Mouse (Mus musculus) neural tube, embryonic 15.5 days (tissue): Measurements from ENCODE around the gene Col6a6. TPM values are rescaled to one million over a fixed set of nuclear protein-coding genes. Genes with fewer than 3 reads are reported as not detected.

Experiments
- ATAC-seq: fragments of 200-750 bp; cut with Nextera tagmentation; 2 replicates; pipeline ENCODE4 v1.8.0; 2017; ENCODE audit warnings: mild to moderate bottlenecking, moderate TSS enrichment, moderate library complexity; ENCODE audit not compliant: low FRiP score
- H3K27ac ChIP-seq: fragments of 300-500 bp; sonication (generic); replicated peaks from 2 replicates; pipeline ENCODE4 v1.5.1; 2015; ENCODE audit warnings: mild to moderate bottlenecking, inconsistent platforms
- H3K27me3 ChIP-seq: fragments of 300-500 bp; sonication (generic); replicated peaks from 2 replicates; pipeline ENCODE4 v1.6.1; 2015; ENCODE audit warnings: inconsistent platforms
- H3K36me3 ChIP-seq: fragments of 300-500 bp; sonication (generic); 2 replicates; pipeline ENCODE4 v1.6.1; 2015; ENCODE audit warnings: inconsistent platforms
- H3K4me1 ChIP-seq: fragments of 300-500 bp; sonication (generic); 2 replicates; pipeline ENCODE4 v1.6.1; 2015; ENCODE audit warnings: inconsistent platforms
- H3K4me2 ChIP-seq: fragments of 300-500 bp; sonication (generic); 2 replicates; pipeline ENCODE4 v1.6.1; 2015; ENCODE audit warnings: inconsistent platforms, mild to moderate bottlenecking, moderate library complexity
- H3K4me3 ChIP-seq: fragments of 300-500 bp; sonication (generic); replicated peaks from 2 replicates; pipeline ENCODE4 v1.5.1; 2015; ENCODE audit warnings: mild to moderate bottlenecking, inconsistent platforms
- H3K9ac ChIP-seq: fragments of 300-500 bp; sonication (generic); replicated peaks from 2 replicates; pipeline ENCODE4 v1.6.1; 2015; ENCODE audit warnings: mild to moderate bottlenecking, inconsistent platforms
- H3K9me3 ChIP-seq: fragments of 300-500 bp; sonication (generic); replicated peaks from 2 replicates; pipeline ENCODE4 v1.6.1; 2016; ENCODE audit warnings: inconsistent platforms
- WGBS: fragments of 180-500 bp; shearing (Covaris S2); methylation state at CpG from one replicate; pipeline ENCODE4 v1.1.7; 2015; ENCODE audit warnings: mixed read lengths; 5-methylcytosine and 5-hydroxymethylcytosine counted together
- polyA plus RNA-seq: library from polyadenylated mRNA; unstranded; fragments of >200 nt; fragmentation: Nextera tagmentation; extraction: Ambion mirVana; gene quantifications from 2 replicates; pipeline ENCODE4 v1.2.1, GENCODE M21; 2015

Col6a6 gene
- polyA plus RNA-seq, 1 experiment from 2014 or later: 0.35 TPM

DNA sequence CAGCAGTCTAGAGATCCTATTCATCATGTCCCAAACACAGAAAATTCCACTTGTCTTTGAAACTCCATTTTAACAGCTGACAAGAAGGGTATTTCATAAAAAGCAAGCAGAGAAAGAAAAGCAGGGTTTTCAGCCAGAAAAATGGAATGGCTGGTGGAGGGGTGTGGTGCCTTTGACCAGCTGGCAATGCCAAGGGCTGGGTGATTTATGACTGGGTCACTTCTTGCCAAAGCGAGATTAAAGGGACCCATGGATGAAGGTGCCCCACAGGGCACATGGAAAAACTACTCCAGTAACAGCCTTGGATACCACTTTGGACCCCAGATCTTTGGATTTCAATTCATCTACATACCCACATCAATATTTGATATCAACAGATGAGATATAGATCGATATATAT is 93.3 kb downstream of the Col6a6 start:
- ATAC-seq: no peak
- H3K4me1 ChIP-seq: peaks cover 34% of the 10 kb centered on the region
- H3K4me2 ChIP-seq: no peak overlapping the region
- H3K9me3 ChIP-seq: no peaks in the 10 kb centered on the region
- no peak overlapping the region for H3K9ac ChIP-seq
- no peak overlapping the region for H3K4me3 ChIP-seq
- H3K36me3 ChIP-seq: no peaks in the 10 kb centered on the region
- no peak overlapping the region for H3K27ac ChIP-seq
- 47% methylated on average over 2 of the region's 2 CpGs for WGBS
- H3K27me3 ChIP-seq: no peaks in the 10 kb centered on the region

DNA sequence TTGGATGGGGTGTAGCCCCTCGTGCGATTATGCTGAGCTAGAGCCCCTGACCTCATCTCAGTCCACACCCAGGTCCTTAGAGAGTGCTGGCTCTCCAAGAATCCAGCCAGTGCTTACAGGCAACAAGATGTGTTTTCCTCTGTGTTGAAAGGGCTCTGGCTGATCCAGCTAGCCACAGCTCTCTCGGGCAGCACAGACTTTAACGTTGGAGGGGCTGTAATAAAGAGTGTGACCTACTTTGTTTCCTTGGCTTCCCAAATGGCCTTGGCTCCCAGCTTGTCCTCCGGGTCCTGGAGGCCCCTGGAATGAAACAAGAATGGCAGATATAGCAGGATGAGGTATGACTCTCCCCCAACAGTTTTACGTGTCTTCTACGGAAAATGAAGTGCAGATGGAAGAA is 96.0 kb downstream of the Col6a6 start:
- H3K36me3 ChIP-seq: no peaks in the 10 kb centered on the region
- peaks cover 27% of the 10 kb centered on the region for H3K4me1 ChIP-seq
- WGBS: 43% methylated on average over 7 of the region's 7 CpGs
- no peak for ATAC-seq
- no peaks in the 10 kb centered on the region for H3K9me3 ChIP-seq
- no peaks in the 10 kb centered on the region for H3K27me3 ChIP-seq
- H3K27ac ChIP-seq: no peak overlapping the region
- H3K9ac ChIP-seq: no peak overlapping the region
- no peak overlapping the region for H3K4me2 ChIP-seq
- H3K4me3 ChIP-seq: no peak overlapping the region

- H3K4me3 ChIP-seq: no peak overlapping the region
- no peak overlapping the region for H3K9ac ChIP-seq
- WGBS: 82% methylated on average over 4 of the region's 4 CpGs
- no peak for ATAC-seq
- no peaks in the 10 kb centered on the region for H3K36me3 ChIP-seq
- no peak overlapping the region for H3K4me2 ChIP-seq
- H3K9me3 ChIP-seq: no peaks in the 10 kb centered on the region
- peaks cover 3% of the 10 kb centered on the region for H3K4me1 ChIP-seq
- H3K27ac ChIP-seq: no peak overlapping the region
- H3K27me3 ChIP-seq: no peaks in the 10 kb centered on the region
Measured at GRCm38 (mm10) chr9:105720430-105720829, 107.5 kb downstream of the Col6a6 start.

DNA sequence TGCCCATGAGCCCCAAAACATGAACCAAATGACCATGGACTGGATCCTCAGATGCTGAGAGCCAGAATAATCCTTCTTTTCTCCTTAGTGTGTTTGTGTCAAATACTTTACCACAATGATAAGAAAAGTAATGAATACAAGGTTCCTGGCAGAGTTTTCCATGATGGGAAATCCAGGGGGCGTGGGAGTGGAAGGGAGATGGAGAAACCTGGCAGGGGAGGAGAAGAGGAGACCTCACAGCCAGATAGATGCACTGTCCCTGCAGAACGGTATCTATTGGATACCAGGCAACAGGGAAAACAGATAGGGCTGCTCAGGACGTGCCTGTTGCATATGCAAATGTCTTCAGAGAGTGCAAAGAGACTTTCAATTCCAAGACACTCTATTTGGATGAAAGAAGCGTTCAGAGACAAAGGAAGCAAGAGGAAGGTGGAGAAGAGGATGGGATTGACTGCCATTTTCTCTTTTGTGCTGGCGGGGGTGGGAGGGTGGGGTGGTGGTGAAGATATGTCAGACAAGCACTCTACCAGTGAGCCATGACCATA is 108.0 kb downstream of the Col6a6 start:
- H3K27me3 ChIP-seq: no peaks in the 10 kb centered on the region
- H3K36me3 ChIP-seq: no peaks in the 10 kb centered on the region
- ATAC-seq: no peak
- peaks cover 3% of the 10 kb centered on the region for H3K4me1 ChIP-seq
- 41% methylated on average over 5 of the region's 5 CpGs for WGBS
- no peaks in the 10 kb centered on the region for H3K9me3 ChIP-seq
- H3K9ac ChIP-seq: no peak overlapping the region
- H3K4me2 ChIP-seq: no peak overlapping the region
- H3K4me3 ChIP-seq: no peak overlapping the region
- no peak overlapping the region for H3K27ac ChIP-seq

GRCm38 (mm10) chr9:105719367-105719766 is 108.6 kb downstream of the Col6a6 start:
- no peaks in the 10 kb centered on the region for H3K27me3 ChIP-seq
- peaks cover 3% of the 10 kb centered on the region for H3K4me1 ChIP-seq
- H3K9me3 ChIP-seq: no peaks in the 10 kb centered on the region
- H3K36me3 ChIP-seq: no peaks in the 10 kb centered on the region
- WGBS: 87% methylated on average over 7 of the region's 7 CpGs
- no peak overlapping the region for H3K27ac ChIP-seq
- no peak overlapping the region for H3K4me3 ChIP-seq
- no peak overlapping the region for H3K4me2 ChIP-seq
- ATAC-seq: no peak
- no peak overlapping the region for H3K9ac ChIP-seq

DNA sequence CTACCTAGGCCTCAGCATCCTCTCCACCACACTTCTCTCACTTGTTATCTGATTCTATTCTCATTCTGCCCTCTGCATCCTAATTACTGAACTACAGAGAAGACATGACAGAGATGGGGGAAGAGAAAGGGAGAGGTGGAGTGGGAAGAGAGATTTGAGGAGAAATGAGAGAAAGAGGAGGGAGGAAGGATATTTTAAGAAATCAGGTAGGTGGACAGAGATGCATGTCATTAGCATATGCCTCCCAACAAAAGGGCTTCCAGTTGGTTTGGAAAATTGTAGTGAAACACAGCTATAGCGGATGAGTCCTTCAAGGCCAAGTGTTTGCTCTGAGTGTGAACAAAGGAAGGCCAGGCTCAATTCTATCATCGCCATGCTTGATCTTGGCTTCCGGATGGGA is 115.9 kb downstream of the Col6a6 start:
- Histone ChIP-seq H3K4me1 (no peaks in the 10 kb centered on the region), H3K36me3 (no peaks in the 10 kb centered on the region), H3K27ac (no peak overlapping the region), H3K4me3 (no peak overlapping the region), H3K9ac (no peak overlapping the region), H3K27me3 (no peaks in the 10 kb centered on the region), H3K9me3 (no peaks in the 10 kb centered on the region), H3K4me2 (no peak overlapping the region)
- ATAC-seq: no peak
- 96% methylated on average over 3 of the region's 3 CpGs for WGBS

- H3K4me1 ChIP-seq: peaks cover 23% of the 10 kb centered on the region
- H3K9ac ChIP-seq: no peak overlapping the region
- no peak overlapping the region for H3K4me2 ChIP-seq
- H3K4me3 ChIP-seq: no peak overlapping the region
- WGBS: 85% methylated on average over 1 of the region's 1 CpGs
- no peaks in the 10 kb centered on the region for H3K9me3 ChIP-seq
- no peak overlapping the region for H3K27ac ChIP-seq
- no peaks in the 10 kb centered on the region for H3K36me3 ChIP-seq
- no peaks in the 10 kb centered on the region for H3K27me3 ChIP-seq
- ATAC-seq: no peak
Measured at GRCm38 (mm10) chr9:105705011-105705410, 122.9 kb downstream of the Col6a6 start.

DNA sequence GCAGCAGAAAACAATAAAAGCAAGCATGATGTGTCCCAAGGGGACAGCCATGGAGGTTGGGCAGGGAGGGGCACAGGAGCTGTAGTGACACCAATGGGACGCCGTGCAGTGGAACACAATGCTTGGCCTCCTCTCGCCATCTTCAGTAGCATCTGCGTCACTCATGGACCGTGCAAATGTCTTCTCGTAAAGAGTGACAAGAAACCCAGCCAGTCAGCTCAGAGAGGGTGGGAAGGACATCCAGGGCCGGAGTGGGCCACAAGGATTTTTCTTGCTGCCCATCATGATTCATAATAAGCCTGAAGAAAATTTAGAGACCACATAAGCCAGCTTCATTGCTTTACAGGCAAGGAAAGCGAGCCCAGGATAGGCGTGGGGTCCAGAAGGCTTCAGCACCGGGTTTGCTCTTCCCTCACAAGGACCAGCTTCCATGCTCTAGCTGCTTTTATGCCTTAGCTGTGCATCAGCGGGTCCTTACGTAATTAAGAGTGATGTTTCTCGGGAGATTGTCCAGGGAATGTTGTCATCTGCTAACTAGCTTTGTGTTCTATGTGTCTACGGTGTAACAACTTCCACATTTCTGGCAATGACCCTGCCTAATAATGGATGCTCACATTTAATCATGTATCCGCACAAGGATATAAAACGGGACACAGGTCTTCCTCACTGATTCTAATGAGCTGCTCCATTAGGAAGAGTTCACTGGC is 123.6 kb downstream of the Col6a6 start:
- Histone ChIP-seq H3K4me2 (no peak overlapping the region), H3K9me3 (no peaks in the 10 kb centered on the region), H3K27me3 (no peaks in the 10 kb centered on the region), H3K4me1 (peaks cover 23% of the 10 kb centered on the region), H3K4me3 (no peak overlapping the region), H3K9ac (no peak overlapping the region), H3K27ac (no peak overlapping the region), H3K36me3 (no peaks in the 10 kb centered on the region)
- ATAC-seq: no peak
- 56% methylated on average over 16 of the region's 16 CpGs for WGBS

GRCm38 (mm10) chr9:105701966-105702365 is 126.0 kb downstream of the Col6a6 start:
- Histone ChIP-seq H3K4me2 (no peak overlapping the region), H3K36me3 (no peaks in the 10 kb centered on the region), H3K27me3 (no peaks in the 10 kb centered on the region), H3K27ac (no peak overlapping the region), H3K9me3 (no peaks in the 10 kb centered on the region), H3K4me1 (peaks cover 37% of the 10 kb centered on the region), H3K4me3 (no peak overlapping the region), H3K9ac (no peak overlapping the region)
- ATAC-seq: no peak
- WGBS: 57% methylated on average over 9 of the region's 9 CpGs

DNA sequence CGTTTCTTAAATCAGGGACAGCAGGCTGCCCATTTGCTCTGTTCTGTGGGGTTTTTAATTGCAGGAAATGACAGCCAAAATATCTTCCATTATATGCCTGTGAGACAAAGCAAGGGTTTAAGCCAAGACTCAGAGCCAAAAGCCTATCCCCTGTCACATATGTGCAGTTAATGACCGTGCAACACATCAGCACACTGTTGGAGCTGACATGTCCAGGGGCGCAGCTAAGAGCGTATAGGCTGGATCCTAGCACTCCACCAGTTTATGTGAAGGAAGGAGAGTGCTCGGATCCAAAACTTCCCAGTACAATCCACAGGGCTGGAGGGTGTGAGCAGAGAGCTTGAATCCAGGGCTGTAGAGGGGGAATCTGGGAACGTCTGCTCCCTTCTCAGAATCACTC is 127.3 kb downstream of the Col6a6 start:
- WGBS: 60% methylated on average over 6 of the region's 6 CpGs
- Histone ChIP-seq H3K9me3 (no peaks in the 10 kb centered on the region), H3K4me3 (no peak overlapping the region), H3K36me3 (no peaks in the 10 kb centered on the region), H3K9ac (no peak overlapping the region), H3K4me2 (no peak overlapping the region), H3K27ac (0 out of 2 replicates have a peak overlapping the region, but pooled peaks have one; percentile 56), H3K27me3 (no peaks in the 10 kb centered on the region), H3K4me1 (peaks cover 44% of the 10 kb centered on the region)
- ATAC-seq: peak; percentile 30; the same call in 1 of the 2 replicates

GRCm38 (mm10) chr9:105697764-105698396 is 130.1 kb downstream of the Col6a6 start:
- ATAC-seq: no peak
- Histone ChIP-seq H3K27me3 (no peaks in the 10 kb centered on the region), H3K27ac (no peak overlapping the region), H3K9ac (no peak overlapping the region), H3K4me3 (no peak overlapping the region), H3K9me3 (no peaks in the 10 kb centered on the region), H3K4me1 (peaks cover 35% of the 10 kb centered on the region), H3K4me2 (no peak overlapping the region), H3K36me3 (no peaks in the 10 kb centered on the region)
- WGBS: 58% methylated on average over 9 of the region's 9 CpGs
